Mouse (Mus musculus) liver, postnatal 0 days (tissue): ENCODE results near the gene Ccdc191. TPM values are rescaled to one million over a fixed set of nuclear protein-coding genes. Genes with fewer than 3 reads are reported as not detected.

Experiments used
- ATAC-seq: fragments of 200-750 bp; cut with Nextera tagmentation; 2 replicates; pipeline ENCODE4 v1.8.0; 2017; ENCODE audit warnings: mild to moderate bottlenecking, moderate library complexity
- DNase-seq: peaks from one replicate; pipeline ENCODE4 v3.0.0-alpha.2; 2016
- H3K27ac ChIP-seq: fragments of 300-500 bp; sonication (generic); 2 replicates; pipeline ENCODE4 v1.5.1; 2014; ENCODE audit warnings: antibody characterized with exemption, moderate library complexity, mild to moderate bottlenecking, low read depth
- H3K27me3 ChIP-seq: fragments of 300-500 bp; sonication (generic); 2 replicates; pipeline ENCODE4 v1.6.1; 2014; ENCODE audit warnings: low read length, control low read depth, mixed read lengths; ENCODE audit not compliant: insufficient read depth
- H3K36me3 ChIP-seq: fragments of 300-500 bp; sonication (generic); replicated peaks from 2 replicates; pipeline ENCODE4 v1.6.1; 2014; ENCODE audit warnings: mild to moderate bottlenecking, control low read depth, low read length, moderate library complexity, mixed read lengths; ENCODE audit not compliant: insufficient read depth
- H3K4me1 ChIP-seq: fragments of 300-500 bp; sonication (generic); 2 replicates; pipeline ENCODE4 v1.6.1; 2014; ENCODE audit warnings: antibody characterized with exemption, mild to moderate bottlenecking, control low read depth; ENCODE audit not compliant: insufficient read depth
- H3K4me2 ChIP-seq: fragments of 300-500 bp; sonication (generic); 2 replicates; pipeline ENCODE4 v1.6.1; 2014; ENCODE audit warnings: low read depth, mild to moderate bottlenecking, low read length, moderate library complexity, mixed read lengths
- H3K4me3 ChIP-seq: fragments of 300-500 bp; sonication (generic); 2 replicates; pipeline ENCODE4 v1.5.1; 2014; ENCODE audit warnings: low read depth, low read length
- H3K9ac ChIP-seq: fragments of 300-500 bp; sonication (generic); replicated peaks from 2 replicates; pipeline ENCODE4 v1.6.1; 2014; ENCODE audit warnings: mild to moderate bottlenecking, moderate library complexity
- H3K9me3 ChIP-seq: fragments of 300-500 bp; sonication (generic); 2 replicates; pipeline ENCODE4 v1.6.1; 2016; ENCODE audit warnings: mild to moderate bottlenecking, control low read depth, low read length, mixed read lengths
- CTCF ChIP-seq: sonication (generic); IDR thresholded peaks from 2 replicates; pipeline ENCODE4 v1.5.1; 2016; ENCODE audit warnings: antibody characterized with exemption, low read depth
- EP300 ChIP-seq: IDR thresholded peaks from 2 replicates; pipeline ENCODE4 v1.6.1; 2016; ENCODE audit warnings: antibody characterized with exemption, low read depth, mild to moderate bottlenecking
- WGBS: fragments of 180-500 bp; shearing (Covaris S2); extraction: QIAGEN DNeasy Blood & Tissue Kit; methylation state at CpG from one replicate; pipeline ENCODE4 v1.1.7; 2014; ENCODE audit not compliant: insufficient replicate concordance; 5-methylcytosine and 5-hydroxymethylcytosine counted together
- polyA plus RNA-seq: library from polyadenylated mRNA; unstranded; fragments of >200 nt; fragmentation: Nextera tagmentation; extraction: Ambion mirVana; gene quantifications from 2 replicates; pipeline ENCODE4 v1.2.1, GENCODE M21; 2015

Ccdc191 gene
- polyA plus RNA-seq, 1 experiment from 2014 or later: 4.0 TPM

DNA sequence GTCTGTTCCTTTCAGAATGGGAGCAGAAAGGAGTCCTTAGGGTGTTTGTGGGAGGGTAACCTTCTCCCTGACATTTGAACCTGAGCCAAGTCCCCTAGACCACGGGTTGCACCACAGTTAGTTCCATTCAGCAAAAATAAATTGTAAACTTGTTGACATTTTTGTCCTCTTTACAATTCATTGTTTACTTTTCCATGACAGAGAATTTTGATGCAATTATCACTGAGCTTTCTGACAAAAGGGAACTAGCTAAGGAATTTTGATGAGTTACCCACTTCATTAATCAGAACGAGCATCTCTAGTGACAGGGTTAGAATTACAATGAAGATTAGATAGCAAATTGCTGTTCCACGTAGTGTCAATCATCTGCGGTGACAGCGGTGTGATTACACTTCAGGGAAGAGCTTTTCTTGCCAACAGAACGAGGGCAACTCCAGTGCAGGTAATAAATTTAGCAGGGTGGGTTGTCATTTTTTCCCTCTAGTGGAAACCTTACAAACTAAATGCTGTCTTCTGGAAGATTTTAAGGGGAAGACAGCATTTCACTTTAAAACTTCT lies 35.5 kb downstream of the Ccdc191 start:
- Histone ChIP-seq H3K27ac (no peak overlapping the region), H3K9me3 (no peaks in the 10 kb centered on the region), H3K4me1 (0 out of 2 replicates have a peak, but pooled peaks cover 3% of the 10 kb centered on the region), H3K27me3 (no peaks in the 10 kb centered on the region), H3K9ac (no peak overlapping the region), H3K4me2 (no peak overlapping the region), H3K36me3 (no peaks in the 10 kb centered on the region), H3K4me3 (no peak overlapping the region)
- 63% methylated on average over 6 of the region's 6 CpGs for WGBS
- DNase-seq (no peak), ATAC-seq (no peak)
- no peak for TF ChIP-seq EP300
- no peak for TF ChIP-seq CTCF

DNA sequence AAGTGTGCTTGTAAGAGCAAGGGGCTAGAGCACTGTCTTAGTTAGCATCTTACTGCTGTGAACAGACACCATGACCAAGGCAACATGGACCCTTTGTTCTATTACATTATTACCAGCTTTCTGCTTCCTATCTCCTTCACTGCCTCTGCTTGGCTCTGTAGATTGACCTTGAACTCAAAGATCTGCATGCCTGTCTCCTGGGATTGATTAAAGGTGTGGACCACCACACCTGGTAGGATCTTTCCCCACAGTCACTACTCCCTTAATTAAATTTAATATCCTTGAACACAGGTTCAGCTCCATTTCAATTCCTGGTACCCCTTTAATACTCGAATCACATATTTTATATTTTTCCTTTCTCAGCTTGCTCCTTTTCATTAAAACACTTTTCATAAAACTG lies 36.2 kb downstream of the Ccdc191 start:
- Histone ChIP-seq H3K36me3 (no peaks in the 10 kb centered on the region), H3K27ac (no peak overlapping the region), H3K4me3 (no peak overlapping the region), H3K4me2 (no peak overlapping the region), H3K9ac (no peak overlapping the region), H3K4me1 (0 out of 2 replicates have a peak, but pooled peaks cover 3% of the 10 kb centered on the region), H3K27me3 (no peaks in the 10 kb centered on the region), H3K9me3 (no peaks in the 10 kb centered on the region)
- ATAC-seq (no peak), DNase-seq (no peak)
- TF ChIP-seq EP300: no peak
- no peak for TF ChIP-seq CTCF
- 75% methylated on average over 1 of the region's 1 CpGs for WGBS

DNA sequence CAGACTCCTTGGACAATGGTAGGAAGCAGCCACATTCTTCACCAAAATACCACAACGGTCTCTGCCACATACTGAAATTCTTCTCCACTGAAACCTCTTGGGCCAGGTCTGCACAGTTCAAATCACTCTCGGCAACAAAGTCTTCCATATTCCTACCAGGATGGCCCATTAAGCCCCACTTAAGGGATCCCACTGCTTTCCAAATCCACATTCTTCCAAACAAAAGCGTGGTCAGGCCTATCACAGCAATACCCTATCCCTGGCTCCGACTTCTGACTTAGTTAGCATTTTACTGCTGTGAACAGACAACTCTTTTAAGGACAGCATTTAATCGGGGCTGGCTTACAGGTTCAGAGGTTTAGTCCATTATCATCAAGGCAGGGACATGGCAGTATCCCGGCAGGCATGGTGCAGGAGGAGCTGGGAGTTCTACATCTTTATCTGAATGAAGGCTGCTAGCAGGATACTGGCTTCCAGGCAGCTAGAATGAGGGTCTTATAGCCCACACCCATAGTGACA lies 36.8 kb downstream of the Ccdc191 start, which contains the start of gene Qtrt2:
Gene Qtrt2 (minus strand): TSS at position 469 of the 519 bp plus-strand sequence.
- Histone ChIP-seq H3K4me3 (no peak within 1 kb of the TSS), H3K9ac (no peak within 1 kb of the TSS), H3K9me3 (no peaks in the 10 kb centered on the region), H3K36me3 (no peaks in the 10 kb centered on the region), H3K27me3 (no peaks in the 10 kb centered on the region), H3K4me1 (0 out of 2 replicates have a peak, but pooled peaks cover 3% of the 10 kb centered on the region), H3K4me2 (no peak within 1 kb of the TSS), H3K27ac (no peak within 1 kb of the TSS)
- DNase-seq (no peak), ATAC-seq (no peak)
- WGBS: 77% methylated on average over 6 of the region's 6 CpGs
- TF ChIP-seq EP300 (no peak), CTCF (no peak)

DNA sequence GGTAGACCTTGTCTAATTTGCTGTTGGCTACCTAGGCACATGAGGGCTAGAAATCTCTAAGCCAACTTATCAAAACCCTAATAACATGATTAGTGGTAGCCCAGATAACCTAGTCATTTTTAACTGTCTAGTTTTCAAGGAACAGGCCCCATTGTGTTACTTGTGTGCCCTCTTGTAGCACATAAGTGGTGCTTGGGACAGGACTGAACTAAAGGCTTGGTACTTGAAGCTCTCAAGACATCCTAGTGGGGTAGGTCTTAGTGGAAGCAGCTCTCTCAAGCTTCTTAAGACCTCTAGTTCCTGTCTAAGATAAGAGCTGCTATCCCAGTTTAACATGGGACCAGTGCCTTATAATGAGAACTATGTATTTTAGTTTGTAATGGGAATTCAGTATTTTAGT lies 41.0 kb downstream of the Ccdc191 start:
- Histone ChIP-seq H3K4me3 (no peak overlapping the region), H3K9ac (no peak overlapping the region), H3K9me3 (no peaks in the 10 kb centered on the region), H3K4me2 (no peak overlapping the region), H3K4me1 (0 out of 2 replicates have a peak, but pooled peaks cover 3% of the 10 kb centered on the region), H3K27me3 (no peaks in the 10 kb centered on the region), H3K27ac (no peak overlapping the region), H3K36me3 (no peaks in the 10 kb centered on the region)
- DNase-seq (no peak), ATAC-seq (no peak)
- TF ChIP-seq CTCF (no peak), EP300 (no peak)

DNA sequence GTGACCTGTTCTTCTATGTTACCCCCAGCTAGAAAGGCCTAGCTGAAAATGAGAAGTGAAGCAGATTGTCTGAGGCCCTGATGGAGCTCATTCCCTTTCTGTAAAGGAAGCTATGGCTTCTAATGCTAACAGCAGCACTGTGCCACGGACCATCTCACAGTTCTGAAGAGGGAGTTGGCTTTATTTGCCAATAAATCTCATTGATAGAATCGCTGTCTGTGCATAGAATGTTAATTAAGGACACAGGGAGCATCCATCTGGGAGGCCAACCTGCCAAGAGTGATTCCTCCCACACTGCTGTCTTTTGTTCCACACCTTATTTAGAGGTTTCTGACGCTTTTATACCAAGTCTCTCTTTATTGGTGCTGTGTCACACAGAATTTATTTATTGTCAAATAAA lies 41.9 kb downstream of the Ccdc191 start:
- ATAC-seq (no peak), DNase-seq (no peak)
- 74% methylated on average over 3 of the region's 3 CpGs for whole genome bisulfite sequencing
- TF ChIP-seq CTCF (no peak), EP300 (no peak)
- no peaks in the 10 kb centered on the region for H3K9me3 ChIP-seq
- H3K4me3 ChIP-seq: no peak overlapping the region
- H3K27ac ChIP-seq: no peak overlapping the region
- H3K4me1 ChIP-seq: 0 out of 2 replicates have a peak, but pooled peaks cover 3% of the 10 kb centered on the region
- H3K36me3 ChIP-seq: no peaks in the 10 kb centered on the region
- no peak overlapping the region for H3K9ac ChIP-seq
- H3K27me3 ChIP-seq: no peaks in the 10 kb centered on the region
- H3K4me2 ChIP-seq: no peak overlapping the region

DNA sequence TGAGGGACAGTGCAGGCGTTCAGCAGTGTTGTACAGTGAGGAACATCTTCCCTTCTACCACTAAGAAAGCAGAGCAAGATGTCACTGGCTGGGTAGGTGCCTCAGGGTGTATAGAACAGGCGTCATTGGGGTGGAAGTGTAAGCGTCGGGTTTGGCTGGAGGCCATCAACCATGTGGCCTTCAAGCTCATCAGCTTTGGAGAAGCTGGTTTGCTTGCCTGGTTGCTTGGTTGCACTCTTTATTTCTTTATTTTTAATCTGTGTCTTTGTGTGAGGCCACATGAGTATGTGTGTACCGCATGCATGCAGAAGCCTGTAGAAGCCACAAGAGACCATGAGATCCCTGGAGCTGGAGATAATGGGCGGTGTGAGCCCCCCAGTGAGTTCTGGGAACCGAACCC lies 42.7 kb downstream of the Ccdc191 start:
- Histone ChIP-seq H3K4me2 (no peak overlapping the region), H3K9me3 (no peaks in the 10 kb centered on the region)
- WGBS: 81% methylated on average over 7 of the region's 7 CpGs

More for the DNA sequence above, 42.7 kb downstream of the Ccdc191 start:
- 0 out of 2 replicates have a peak, but pooled peaks cover 3% of the 10 kb centered on the region for H3K4me1 ChIP-seq
- no peak for TF ChIP-seq EP300
- no peak for TF ChIP-seq CTCF
- no peak overlapping the region for H3K9ac ChIP-seq
- no peak overlapping the region for H3K27ac ChIP-seq
- H3K4me3 ChIP-seq: no peak overlapping the region
- DNase-seq (no peak), ATAC-seq (no peak)
- no peaks in the 10 kb centered on the region for H3K36me3 ChIP-seq
- no peaks in the 10 kb centered on the region for H3K27me3 ChIP-seq
